Mouse (Mus musculus) ovary, postnatal 36 days (tissue): ENCODE results near the gene Trim47.
A peak's percentile ranks its signal among the peaks of the same experiment; 100 is the strongest.
"Not testable (repeated sequence)": the region's sequence is repeated elsewhere in the genome, so short reads cannot be mapped to it uniquely, and the experiment has no call there.

Experiments used
- DNase-seq: peaks from one replicate; pipeline ENCODE4 v3.0.0; 2022; ENCODE audit warnings: low spot score, mixed read lengths

Trim47 gene

DNA sequence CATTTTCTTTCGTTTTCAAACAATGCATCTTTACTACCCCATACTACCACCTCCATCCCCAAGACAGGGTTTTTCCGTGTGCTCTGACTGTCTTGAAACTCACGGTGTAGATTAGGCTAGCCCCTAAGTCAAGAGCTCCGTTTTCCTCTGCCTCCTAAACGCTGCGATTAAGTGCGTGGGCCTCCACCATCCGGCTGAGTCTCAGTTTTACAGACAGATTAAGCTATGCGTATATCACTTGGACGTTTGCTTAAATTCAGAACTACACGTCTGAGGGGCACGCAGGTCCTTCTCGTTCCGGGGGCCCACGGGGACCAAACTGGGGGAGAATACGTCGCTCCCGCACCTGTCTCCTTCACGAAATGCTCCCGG is 11.1 kb upstream of the Trim47 start:
- DNase-seq: no peak

DNA sequence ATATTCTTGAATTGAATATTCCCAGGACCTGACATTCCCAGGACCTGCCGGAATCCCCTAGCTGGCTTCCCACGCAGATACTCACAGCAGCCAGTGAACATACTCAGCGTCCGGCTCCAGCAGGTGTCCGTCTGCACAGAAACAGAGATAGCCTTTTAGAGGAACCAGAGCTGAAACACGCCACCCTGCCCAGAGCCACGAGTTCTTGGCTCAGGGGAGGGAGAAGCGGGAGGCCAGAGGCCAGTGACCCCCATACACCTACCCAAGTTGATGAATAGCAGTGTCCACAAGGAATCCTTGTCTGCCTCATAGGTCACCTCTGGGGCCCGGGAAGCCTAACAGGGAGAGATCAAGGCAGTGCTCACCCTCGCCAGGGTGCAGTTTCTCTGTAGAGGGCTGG is 7.2 kb upstream of the Trim47 start:
- no peak for DNase-seq

DNA sequence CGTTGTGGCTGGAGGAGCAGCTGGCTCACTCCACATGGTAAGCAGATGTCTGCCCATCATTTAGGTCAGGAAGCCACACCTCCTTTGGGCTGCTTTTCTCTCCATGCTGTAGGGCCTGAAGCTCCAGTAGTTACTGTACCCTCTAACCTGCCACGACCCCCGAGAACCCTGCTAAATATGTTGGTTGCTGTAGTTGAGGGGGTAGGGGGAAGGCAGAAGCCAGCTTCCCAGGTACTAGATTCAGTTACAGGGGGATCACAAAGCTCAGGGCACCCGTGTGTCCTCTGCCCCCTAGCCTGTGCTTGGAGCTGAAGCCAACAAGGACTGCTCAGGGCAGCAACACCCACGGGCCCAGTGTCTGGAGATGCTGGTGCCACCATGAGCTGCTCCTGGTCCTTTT is 6.5 kb upstream of the Trim47 start:
- DNase-seq: no peak

DNA sequence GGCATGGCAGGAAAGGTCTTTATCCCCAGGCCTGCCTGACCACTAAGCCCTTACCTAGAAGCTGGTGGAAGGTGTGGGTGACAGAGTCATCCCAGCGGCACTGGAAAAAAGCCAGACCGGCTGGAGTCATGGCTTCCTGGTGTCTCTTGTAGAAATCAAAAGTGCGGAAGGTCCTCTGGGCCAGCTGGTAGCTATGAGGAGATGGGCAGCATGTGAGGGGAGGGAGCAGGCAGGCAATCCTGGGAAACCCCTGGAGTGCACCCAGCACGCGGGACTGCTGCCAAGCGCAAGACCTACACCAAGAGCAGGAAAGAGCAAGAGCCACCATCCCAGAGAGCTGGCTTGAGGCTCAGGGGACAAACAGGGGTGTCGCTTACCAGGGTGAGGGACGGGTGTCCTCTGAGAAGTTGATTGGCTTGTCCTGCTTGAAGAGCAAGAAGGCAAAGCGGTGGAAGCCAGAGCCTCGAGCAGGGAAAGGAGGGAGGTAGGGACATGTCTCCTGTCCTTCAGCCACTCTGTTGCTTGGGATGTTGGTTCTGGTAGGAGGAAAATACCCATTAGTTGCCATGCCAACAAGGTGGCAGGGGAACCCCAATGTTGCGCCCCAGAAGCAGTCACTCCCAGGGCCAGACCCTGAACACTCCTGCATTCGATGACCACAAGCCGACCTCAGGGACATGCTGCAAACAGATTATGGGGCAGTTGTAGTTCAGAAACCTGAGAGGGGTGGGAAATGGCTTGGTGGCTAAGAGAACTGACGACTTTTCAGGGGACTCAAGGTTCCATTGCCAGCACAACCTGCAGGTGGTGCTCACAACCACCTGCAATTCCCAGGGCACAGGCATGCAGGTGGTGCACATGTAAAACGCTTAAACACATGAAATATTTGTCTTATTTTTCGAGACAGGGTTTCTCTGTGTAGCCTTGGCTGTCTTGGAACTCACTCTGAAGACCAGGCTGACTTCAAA is 5.6 kb upstream of the Trim47 start:
- no peak for DNase-seq

- DNase-seq: no peak
These were observed 4.5 kb upstream of the Trim47 start for GRCm38 (mm10) chr11:116131349-116132170.

- DNase-seq: peak; percentile 90
These were observed 3.6 kb upstream of the Trim47 start, which contains the start of gene Trim65 for GRCm38 (mm10) chr11:116130488-116131205. Trim65 (minus strand) TSS chr11:116131128.

DNA sequence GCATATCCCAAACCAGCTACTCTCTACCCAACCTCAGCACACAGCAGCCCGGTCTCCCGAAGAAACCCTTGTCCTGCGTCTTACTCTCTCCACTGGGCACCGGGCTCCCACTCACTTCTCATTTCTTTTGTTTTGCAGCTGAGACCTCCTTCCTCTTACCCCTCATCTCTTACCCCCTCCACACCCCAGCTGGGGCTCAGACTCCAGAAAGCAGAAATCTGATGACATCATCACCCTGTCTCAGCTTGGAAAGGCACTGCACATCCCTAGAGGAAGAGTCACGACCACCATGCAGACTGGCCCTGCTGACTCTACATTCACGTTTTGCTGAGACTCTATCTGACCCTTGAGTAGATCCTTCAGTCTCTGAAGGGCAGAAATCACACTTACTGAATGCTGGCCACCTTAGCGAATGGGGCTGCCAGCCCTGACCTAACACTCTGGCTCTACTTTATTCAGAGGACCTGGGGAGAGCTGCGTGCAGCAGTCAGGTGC is 3.0 kb upstream of the Trim47 start:
- no peak for DNase-seq

- no peak for DNase-seq
These were observed 2.2 kb upstream of the Trim47 start for GRCm38 (mm10) chr11:116129091-116129790.

DNA sequence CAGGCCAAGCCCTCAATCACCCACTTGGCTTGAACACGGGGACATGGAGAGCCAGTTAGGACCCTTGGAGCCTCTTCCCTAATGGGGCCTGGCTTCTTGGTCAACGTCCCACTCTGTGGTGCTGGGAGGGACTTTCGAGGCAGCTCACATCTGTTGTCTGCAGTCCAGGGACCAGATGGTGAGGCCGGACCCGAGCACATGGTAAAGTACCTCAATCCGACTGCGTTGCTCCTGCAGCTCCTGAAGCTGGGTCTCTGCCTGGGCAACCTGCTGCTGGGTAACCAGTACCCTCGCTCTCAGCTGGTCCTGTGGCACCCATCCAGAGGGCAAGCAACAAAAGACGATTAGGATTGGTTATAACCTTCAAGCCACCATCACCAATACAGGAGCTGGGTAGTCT is 976 bp upstream of the Trim47 start:
- no peak for DNase-seq

DNA sequence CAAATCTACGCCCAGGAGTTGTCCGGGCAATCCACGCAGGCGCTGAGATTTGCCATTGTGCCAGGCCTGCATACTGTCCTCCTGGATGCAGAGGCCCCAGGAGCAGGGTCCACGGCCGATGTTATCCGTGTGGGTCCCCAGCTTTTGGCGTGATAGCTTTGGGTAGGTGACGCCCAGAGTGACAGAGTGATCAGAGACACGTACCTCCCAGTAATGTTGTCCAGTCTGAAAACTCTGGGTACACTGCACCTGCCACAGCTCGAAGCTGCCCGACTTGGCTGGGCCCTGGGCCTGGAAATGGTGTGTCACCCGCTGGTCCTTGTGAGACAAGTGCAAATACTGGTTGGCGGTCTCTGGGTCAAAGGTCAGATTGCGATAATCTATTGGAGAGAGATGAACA is 749 bp downstream of the Trim47 start:
- DNase-seq: no peak

DNA sequence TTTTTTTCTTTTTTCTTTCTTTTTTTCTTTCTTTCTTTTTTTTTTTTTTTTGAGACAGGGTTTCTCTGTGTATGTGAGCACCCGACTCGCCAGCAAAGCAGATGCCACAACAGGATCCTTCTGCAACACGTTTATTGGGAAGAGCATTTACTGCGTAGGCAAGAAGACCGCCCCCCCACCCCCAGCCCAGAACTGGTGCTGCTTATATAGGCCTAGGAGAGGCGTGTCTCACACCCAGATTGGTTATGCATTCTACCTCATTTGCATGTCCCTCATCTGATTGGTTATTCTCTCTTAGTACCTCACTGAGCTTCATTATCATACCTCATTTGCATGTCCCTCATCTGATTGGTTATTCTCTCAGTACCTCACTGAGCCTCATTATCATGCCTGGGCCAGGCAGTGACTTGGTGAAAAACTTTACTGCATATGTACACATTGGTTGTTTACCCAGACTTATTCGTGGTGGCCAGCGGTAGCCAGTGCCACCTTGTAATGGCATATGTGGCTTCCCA is 5.2 kb downstream of the Trim47 start:
- DNase-seq: not testable (repeated sequence)

GRCm38 (mm10) chr11:116117819-116118218 is 9.2 kb downstream of the Trim47 start:
- no peak for DNase-seq

DNA sequence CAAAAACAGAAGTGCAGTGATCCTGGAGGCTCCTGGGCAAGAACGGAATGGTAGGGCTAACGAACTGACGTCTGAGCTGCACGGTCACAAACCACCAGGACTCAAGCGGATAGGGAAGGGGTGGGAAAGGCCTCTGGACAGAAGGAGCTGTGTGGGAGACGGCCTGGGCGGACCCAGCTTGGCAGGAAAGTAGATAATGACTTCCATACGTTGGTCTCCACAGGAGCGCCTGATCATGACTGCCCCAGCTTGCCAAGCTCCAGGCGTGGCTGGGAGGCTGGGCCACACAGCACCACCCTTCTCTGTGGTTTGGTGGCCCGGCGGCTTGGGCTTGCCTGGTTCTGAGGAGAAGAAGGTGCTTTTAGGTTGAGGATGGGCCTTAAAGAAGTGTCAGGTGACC is 9.8 kb downstream of the Trim47 start:
- no peak for DNase-seq

- DNase-seq: no peak
These were observed 15.3 kb downstream of the Trim47 start for GRCm38 (mm10) chr11:116111611-116112203.

GRCm38 (mm10) chr11:116111067-116111466 is 15.9 kb downstream of the Trim47 start:
- no peak for DNase-seq

DNA sequence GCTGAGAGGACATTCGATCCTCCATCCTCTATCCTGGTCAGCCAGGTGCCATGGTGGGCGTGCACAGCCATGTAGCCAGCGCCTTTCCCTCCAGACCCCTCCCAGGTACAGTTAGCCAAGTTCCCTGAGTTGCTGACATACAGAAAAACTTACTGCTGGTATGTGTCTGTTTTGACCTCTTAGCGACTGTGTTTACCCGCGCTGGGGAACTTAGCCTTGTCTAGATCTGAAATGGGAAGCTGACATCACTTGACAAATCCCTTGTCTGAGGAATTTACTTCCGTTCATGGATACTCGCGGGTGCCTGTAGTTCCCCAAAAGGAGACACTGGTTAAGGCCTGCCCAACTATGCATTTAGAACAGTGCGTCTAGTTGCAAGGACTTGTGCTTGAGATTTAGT is 16.5 kb downstream of the Trim47 start:
- DNase-seq: no peak

- DNase-seq: peak; percentile 87
These were observed 16.9 kb downstream of the Trim47 start for GRCm38 (mm10) chr11:116110131-116110530.

- DNase-seq: peak; percentile 57
These were observed 17.4 kb downstream of the Trim47 start for GRCm38 (mm10) chr11:116109441-116110081.

GRCm38 (mm10) chr11:116108464-116109137 is 18.4 kb downstream of the Trim47 start:
- DNase-seq: peak; percentile 64
